Mouse (Mus musculus) adipocyte (in vitro differentiated cells): ENCODE results near the gene Prkag2.
A peak's percentile ranks its signal among the peaks of the same experiment; 100 is the strongest.

Source experiments
- DNase-seq: peaks from one replicate; pipeline ENCODE4 v3.0.0-alpha.2; 2016; ENCODE audit warnings: low spot score

Prkag2 gene

DNA sequence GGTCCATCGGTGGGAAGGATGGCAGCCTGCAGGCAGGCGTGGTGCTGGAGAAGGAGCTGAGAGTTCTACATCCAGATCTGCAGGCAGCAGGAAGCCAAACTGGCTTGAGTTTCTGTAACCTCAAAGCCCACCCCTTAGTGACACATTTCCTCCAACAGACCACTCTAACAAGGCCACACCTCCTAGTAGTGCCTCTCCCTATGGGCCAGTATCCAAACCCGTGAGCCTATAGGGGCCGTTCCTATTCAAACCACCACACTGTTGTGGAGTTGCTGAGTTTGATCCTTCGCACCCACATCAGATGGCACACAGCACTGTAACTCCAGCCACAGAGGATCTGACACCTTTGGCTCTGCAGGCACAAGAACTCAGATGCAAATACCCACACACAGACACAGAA lies 185.3 kb downstream of the Prkag2 start:
- no peak for DNase-seq

GRCm38 (mm10) chr5:24913656-24914055 lies 186.8 kb downstream of the Prkag2 start:
- no peak for DNase-seq

DNA sequence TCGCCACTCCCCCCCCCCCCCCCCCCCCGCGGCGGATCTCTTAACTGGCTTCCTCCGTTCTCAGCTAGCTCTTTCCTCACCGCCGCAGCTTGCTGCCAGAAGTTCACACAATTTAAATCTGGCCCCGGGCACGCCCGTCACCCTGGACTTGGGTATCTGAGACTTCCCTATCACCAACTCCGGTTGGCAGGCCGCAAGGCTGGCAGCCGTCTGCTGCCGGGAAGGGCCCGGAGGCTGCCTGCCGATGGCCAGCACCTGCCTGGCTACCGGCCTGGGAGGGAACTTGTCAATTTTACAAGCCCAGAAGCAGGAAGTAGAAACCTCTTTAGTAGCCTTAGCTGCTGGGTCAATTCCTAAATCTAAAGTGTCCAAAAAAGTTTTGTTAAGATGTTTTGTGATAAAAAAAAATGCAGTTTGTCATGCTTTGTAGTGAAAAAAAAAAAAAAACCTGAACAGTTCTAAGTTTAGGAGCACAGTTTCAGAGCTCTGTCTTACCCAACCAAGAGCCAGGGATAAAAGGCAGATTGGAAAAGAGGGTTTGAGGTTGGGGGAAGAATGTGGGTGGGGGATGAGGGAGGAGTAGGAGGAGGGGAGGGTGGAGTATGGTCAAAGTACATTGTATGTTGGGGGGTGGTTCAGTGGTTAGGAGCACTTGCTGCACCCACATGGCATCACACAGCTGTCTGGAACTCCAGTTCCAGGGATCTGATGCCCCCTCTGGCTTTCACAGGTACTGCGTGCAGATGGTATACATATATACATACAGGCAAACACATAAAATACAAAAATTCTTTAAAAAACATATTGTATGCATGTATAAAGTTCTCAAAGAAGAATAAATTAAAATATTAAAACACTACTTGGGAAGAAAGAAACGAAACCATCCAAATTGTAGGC lies 191.4 kb downstream of the Prkag2 start:
- DNase-seq: peak; percentile 50

DNA sequence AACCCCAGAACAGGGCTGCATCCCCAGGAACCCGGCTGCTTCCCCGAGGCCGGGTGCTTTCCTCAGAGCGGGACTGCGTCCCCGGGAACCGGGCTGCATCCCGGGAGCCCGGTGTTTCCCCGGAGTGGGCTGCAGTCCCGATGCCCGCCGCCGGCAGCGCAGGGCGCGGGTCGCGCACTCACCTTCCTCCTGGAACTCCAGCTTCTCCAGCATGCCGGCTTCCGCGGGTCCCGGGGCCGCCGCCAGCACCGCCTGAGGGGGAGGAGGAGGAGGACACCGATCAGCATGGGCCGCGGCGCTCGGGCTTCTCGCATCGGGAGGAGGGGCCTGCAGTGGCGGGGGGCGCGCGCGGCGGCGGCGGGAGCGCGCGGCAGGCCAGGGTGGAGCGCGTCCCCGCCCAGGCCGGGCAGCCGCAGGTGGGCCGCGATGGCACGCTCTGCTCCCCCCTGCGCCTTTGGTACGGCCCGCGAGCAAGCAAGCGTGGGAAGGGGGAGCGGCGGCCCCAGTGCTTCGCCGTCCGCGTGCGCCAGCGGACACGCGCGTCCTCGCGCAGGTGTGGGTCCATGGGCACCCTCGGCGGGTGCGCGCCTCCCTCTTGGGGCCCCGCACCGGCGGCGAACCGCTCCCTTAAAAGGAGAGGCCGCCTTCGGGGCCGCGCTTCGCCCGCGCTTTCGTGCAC lies 192.2 kb downstream of the Prkag2 start:
- DNase-seq: peak; percentile 36

GRCm38 (mm10) chr5:24907737-24908136 lies 192.7 kb downstream of the Prkag2 start:
- no peak for DNase-seq

DNA sequence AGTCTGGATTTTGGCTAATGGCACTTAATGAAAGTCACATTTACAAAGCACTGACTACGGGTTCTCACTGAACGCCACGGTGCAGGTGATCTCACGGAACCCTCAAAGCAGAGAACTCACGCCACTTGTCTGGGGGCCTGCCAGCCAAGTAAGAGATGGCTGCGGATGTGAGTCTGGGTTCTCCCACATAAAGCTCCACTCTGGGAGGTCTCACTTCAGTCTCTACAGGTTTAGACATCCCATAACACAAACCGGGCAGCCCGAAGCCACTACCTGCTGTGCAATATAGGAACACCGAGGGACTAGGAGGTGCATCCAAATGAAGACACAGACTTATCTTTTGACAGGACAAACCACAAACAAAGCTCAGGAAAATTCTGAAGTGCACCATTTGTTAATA lies 193.6 kb downstream of the Prkag2 start:
- no peak for DNase-seq

DNA sequence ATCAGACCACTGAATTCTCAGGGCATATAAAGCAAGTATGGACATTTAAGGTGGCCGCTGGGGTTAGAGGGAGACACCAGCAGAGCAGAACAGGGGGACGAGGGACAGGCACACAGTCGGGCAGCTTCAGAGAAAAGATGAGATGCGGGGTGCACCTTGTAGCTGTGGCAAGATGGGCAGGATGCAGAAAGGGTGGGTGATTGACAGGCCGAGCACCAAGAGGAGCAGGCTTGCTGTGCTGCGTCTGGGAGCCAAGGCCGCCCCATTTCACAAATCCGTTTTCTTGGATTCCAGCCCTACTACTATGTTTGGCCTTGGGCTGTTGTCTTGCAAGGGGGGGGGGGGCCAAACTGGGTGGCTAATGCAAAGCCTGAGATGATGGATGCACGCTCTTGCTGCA lies 195.5 kb downstream of the Prkag2 start:
- no peak for DNase-seq

DNA sequence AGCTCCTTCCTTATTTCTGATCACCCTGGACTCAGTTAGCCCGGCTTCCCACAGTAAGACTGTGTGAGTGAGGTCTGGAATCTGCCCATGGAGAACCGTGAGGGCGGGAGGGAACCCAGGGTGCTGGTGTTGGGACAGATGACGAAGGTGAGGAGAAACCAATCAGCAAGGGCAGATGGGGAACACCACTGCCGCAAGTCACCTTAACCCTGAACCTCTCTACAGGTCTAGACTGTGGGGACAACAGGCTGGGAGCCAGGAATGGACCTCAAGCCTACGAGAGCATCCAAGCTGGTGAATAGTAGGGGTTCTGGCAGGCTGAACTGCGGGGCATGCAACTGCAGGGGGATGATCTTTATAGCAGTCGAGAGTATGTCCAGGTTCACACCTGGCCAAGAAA lies 196.0 kb downstream of the Prkag2 start:
- DNase-seq: no peak

GRCm38 (mm10) chr5:24904001-24904400 lies 196.4 kb downstream of the Prkag2 start:
- no peak for DNase-seq

- peak; percentile 57 for DNase-seq
These were observed 197.6 kb downstream of the Prkag2 start for GRCm38 (mm10) chr5:24902835-24903234.

GRCm38 (mm10) chr5:24895606-24896005 lies 204.8 kb downstream of the Prkag2 start:
- DNase-seq: no peak

DNA sequence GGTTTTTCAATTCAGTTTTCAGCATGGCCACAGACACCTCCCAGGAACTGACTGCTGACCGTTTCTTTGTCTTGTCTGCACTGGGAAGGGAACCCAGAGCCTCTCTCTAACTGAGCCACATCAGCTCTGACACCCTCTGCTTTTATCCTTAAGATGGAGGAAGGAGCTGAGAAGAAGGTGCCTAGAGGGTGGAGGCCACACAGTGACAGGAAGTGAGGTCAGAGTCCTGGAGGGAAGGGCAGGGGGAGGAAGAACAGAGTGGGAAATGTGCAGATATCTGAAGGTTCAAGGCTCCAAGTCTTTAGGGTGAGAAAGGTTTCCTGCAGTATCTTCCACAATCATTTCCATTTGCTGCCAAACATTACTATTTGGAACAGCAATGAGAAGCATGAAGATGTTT lies 205.6 kb downstream of the Prkag2 start:
- DNase-seq: no peak

GRCm38 (mm10) chr5:24892461-24892860 lies 208.0 kb downstream of the Prkag2 start:
- DNase-seq: no peak

- no peak for DNase-seq
These were observed 210.6 kb downstream of the Prkag2 start for GRCm38 (mm10) chr5:24889860-24890259.

DNA sequence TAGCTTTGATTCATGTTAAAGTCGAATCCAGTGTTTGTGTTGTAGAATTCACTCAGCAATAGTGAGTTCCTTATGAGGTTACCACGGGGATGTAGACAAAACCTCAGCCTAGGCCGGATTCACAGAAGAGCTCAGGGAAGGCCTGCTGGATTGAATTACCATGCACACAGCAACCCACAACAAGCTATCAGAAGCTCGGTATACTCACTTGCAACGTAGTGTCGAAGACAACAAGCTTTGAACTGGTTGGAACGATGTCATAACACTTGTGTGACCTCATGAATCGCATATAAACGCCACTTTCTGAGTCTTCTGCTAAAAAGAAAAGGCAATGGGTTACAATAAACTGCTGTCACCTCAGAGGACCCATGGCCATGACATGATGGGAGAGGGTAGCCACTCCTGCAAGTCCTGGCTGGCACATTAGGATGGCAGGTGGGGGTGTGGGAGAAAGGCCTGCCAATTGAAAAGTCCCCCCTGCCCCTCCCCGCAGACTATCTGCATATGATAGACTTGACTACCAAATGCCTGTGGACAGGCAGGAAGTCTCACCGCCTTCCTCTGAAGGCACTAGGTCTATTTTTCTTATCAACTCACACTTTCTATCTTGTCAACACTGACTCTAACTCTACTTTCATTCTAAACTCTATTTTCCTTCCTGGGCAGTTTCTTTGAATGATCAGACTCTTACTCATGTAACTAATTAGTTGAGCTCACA lies 211.4 kb downstream of the Prkag2 start:
- no peak for DNase-seq

- DNase-seq: peak; percentile 21
These were observed 213.2 kb downstream of the Prkag2 start for GRCm38 (mm10) chr5:24887271-24887670.

GRCm38 (mm10) chr5:24878713-24879112 lies 221.7 kb downstream of the Prkag2 start:
- DNase-seq: no peak

GRCm38 (mm10) chr5:24877836-24878624 lies 222.4 kb downstream of the Prkag2 start:
- no peak for DNase-seq

- DNase-seq: no peak
These were observed 223.8 kb downstream of the Prkag2 start for GRCm38 (mm10) chr5:24876653-24877052.

GRCm38 (mm10) chr5:24874111-24874510 lies 226.3 kb downstream of the Prkag2 start:
- DNase-seq: no peak

- DNase-seq: no peak
These were observed 227.2 kb downstream of the Prkag2 start for GRCm38 (mm10) chr5:24873221-24873620.

GRCm38 (mm10) chr5:24871276-24871675 lies 229.2 kb downstream of the Prkag2 start:
- peak; percentile 68 for DNase-seq
